Mouse (Mus musculus): ENCODE results near the gene Drd2. TPM values are rescaled to one million over a fixed set of nuclear protein-coding genes. Genes with fewer than 3 reads are reported as not detected.

Gene Drd2
- polyA plus RNA-seq, 1 experiment from 2014 or later: not detected

- 71% methylated on average over 7 of the region's 7 CpGs for WGBS
- Histone ChIP-seq H3K27me3 (ENCODE audit: insufficient read depth, low read length) (no peaks in the 10 kb centered on the region), H3K27ac (no peak within 1 kb of the TSS)
Observed at GRCm38 (mm10) chr9:49426921-49427320, 86.5 kb downstream of the Drd2 start, which contains the start of gene Ankk1. TSS of gene Ankk1 (minus strand) at chr9:49427021.

DNA sequence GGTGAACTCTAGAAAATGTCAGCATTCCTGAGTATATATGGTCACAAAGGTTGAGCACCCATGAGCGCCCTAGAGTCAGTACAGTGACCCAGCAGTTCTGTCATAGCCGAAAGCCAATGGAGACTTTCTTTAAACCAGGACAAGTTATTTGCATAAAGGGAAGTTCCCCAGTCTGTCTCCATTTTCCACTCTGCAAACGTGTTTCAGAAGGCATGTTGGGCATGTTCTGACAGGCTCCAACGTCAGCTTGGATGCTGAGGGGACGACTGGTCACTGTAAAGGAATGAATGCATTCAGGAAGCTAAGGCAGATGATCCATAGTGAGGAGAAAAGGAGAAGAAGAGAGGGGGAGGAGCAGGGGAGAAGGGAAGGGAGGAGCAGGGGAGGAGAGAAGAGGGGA is 87.1 kb downstream of the Drd2 start:
- no peak for ATAC-seq (replicated peaks; ENCODE audit: low FRiP score, low read depth)
- WGBS: 64% methylated on average over 5 of the region's 5 CpGs

More at GRCm38 (mm10) chr9:49426921-49427320, 86.5 kb downstream of the Drd2 start, which contains the start of gene Ankk1:
- TF ChIP-seq CTCF (IDR thresholded peaks at IDR 0.05; ENCODE audit: low read depth): no peak
- no peak within 1 kb of the TSS for H3K9ac ChIP-seq (ENCODE audit: low read depth, low read length)
- no peaks in the 10 kb centered on the region for H3K36me3 ChIP-seq (ENCODE audit: insufficient read depth, low read length)
- DNase-seq (ENCODE audit: low spot score): no peak
- ATAC-seq (replicated peaks; ENCODE audit: low FRiP score, low read depth): no peak
- H3K4me1 ChIP-seq (replicated peaks; ENCODE audit: insufficient read depth, low read length): no peaks in the 10 kb centered on the region
- H3K9me3 ChIP-seq (replicated peaks; ENCODE audit: low read length): no peaks in the 10 kb centered on the region
- no peak within 1 kb of the TSS for H3K4me2 ChIP-seq (ENCODE audit: low read length)
- no peak within 1 kb of the TSS for H3K4me3 ChIP-seq (replicated peaks; ENCODE audit: low read depth, low read length)

GRCm38 (mm10) chr9:49442621-49443020 is 102.2 kb downstream of the Drd2 start:
- Histone ChIP-seq H3K4me2 (ENCODE audit: low read length) (no peak overlapping the region), H3K4me1 (replicated peaks; ENCODE audit: insufficient read depth, low read length) (no peaks in the 10 kb centered on the region), H3K27me3 (ENCODE audit: insufficient read depth, low read length) (no peaks in the 10 kb centered on the region), H3K36me3 (ENCODE audit: insufficient read depth, low read length) (no peaks in the 10 kb centered on the region), H3K27ac (no peak overlapping the region), H3K9me3 (replicated peaks; ENCODE audit: low read length) (no peaks in the 10 kb centered on the region), H3K4me3 (replicated peaks; ENCODE audit: low read depth, low read length) (no peak overlapping the region), H3K9ac (ENCODE audit: low read depth, low read length) (no peak overlapping the region)
- no peak for DNase-seq (ENCODE audit: low spot score)
- ATAC-seq (replicated peaks; ENCODE audit: low FRiP score, low read depth): no peak
- TF ChIP-seq CTCF (IDR thresholded peaks at IDR 0.05; ENCODE audit: low read depth): no peak
- WGBS: 84% methylated on average over 3 of the region's 3 CpGs

More for the DNA sequence above, 87.1 kb downstream of the Drd2 start:
- DNase-seq (ENCODE audit: low spot score): no peak
- H3K9me3 ChIP-seq (replicated peaks; ENCODE audit: low read length): no peaks in the 10 kb centered on the region
- no peak for TF ChIP-seq CTCF (IDR thresholded peaks at IDR 0.05; ENCODE audit: low read depth)
- H3K27me3 ChIP-seq (ENCODE audit: insufficient read depth, low read length): no peaks in the 10 kb centered on the region
- H3K27ac ChIP-seq: no peak overlapping the region
- no peaks in the 10 kb centered on the region for H3K36me3 ChIP-seq (ENCODE audit: insufficient read depth, low read length)
- H3K4me1 ChIP-seq (replicated peaks; ENCODE audit: insufficient read depth, low read length): no peaks in the 10 kb centered on the region
- H3K4me3 ChIP-seq (replicated peaks; ENCODE audit: low read depth, low read length): no peak overlapping the region
- H3K9ac ChIP-seq (ENCODE audit: low read depth, low read length): no peak overlapping the region
- no peak overlapping the region for H3K4me2 ChIP-seq (ENCODE audit: low read length)

GRCm38 (mm10) chr9:49450491-49450890 is 110.1 kb downstream of the Drd2 start:
- Histone ChIP-seq H3K4me1 (replicated peaks; ENCODE audit: insufficient read depth, low read length) (no peaks in the 10 kb centered on the region), H3K9me3 (replicated peaks; ENCODE audit: low read length) (no peaks in the 10 kb centered on the region), H3K9ac (ENCODE audit: low read depth, low read length) (no peak overlapping the region), H3K4me3 (replicated peaks; ENCODE audit: low read depth, low read length) (no peak overlapping the region), H3K4me2 (ENCODE audit: low read length) (no peak overlapping the region), H3K27me3 (ENCODE audit: insufficient read depth, low read length) (no peaks in the 10 kb centered on the region), H3K36me3 (ENCODE audit: insufficient read depth, low read length) (no peaks in the 10 kb centered on the region), H3K27ac (no peak overlapping the region)
- 62% methylated on average over 3 of the region's 3 CpGs for WGBS
- DNase-seq (ENCODE audit: low spot score) (no peak), ATAC-seq (replicated peaks; ENCODE audit: low FRiP score, low read depth) (no peak)
- no peak for TF ChIP-seq CTCF (IDR thresholded peaks at IDR 0.05; ENCODE audit: low read depth)

DNA sequence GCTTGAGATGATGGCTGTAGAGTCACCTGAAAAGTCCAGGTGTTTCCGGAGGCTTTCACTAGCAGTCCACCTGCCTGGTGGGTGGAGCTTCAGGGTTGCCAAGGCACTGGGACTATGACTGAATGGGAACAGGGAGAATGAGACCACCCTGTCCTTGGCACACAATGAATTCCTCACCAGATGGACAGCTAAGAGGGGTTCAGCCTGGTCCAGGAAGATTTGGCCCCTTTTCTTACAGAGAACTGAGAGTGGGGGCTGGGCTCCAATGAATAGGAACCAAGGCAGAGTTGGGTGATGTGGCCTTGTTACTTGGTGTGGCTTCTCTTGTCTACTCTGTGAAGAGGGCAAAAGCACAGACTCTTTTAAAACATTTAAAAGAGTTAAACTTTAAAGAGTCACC is 112.0 kb downstream of the Drd2 start:
- Histone ChIP-seq H3K27ac (no peak overlapping the region), H3K9me3 (replicated peaks; ENCODE audit: low read length) (no peaks in the 10 kb centered on the region), H3K4me2 (ENCODE audit: low read length) (no peak overlapping the region), H3K9ac (ENCODE audit: low read depth, low read length) (no peak overlapping the region), H3K36me3 (ENCODE audit: insufficient read depth, low read length) (no peaks in the 10 kb centered on the region), H3K4me3 (replicated peaks; ENCODE audit: low read depth, low read length) (no peak overlapping the region), H3K4me1 (replicated peaks; ENCODE audit: insufficient read depth, low read length) (no peaks in the 10 kb centered on the region), H3K27me3 (ENCODE audit: insufficient read depth, low read length) (no peaks in the 10 kb centered on the region)
- DNase-seq (ENCODE audit: low spot score) (no peak), ATAC-seq (replicated peaks; ENCODE audit: low FRiP score, low read depth) (no peak)
- 96% methylated on average over 1 of the region's 1 CpGs for WGBS
- TF ChIP-seq CTCF (IDR thresholded peaks at IDR 0.05; ENCODE audit: low read depth): no peak

GRCm38 (mm10) chr9:49456136-49456535 is 115.7 kb downstream of the Drd2 start:
- Histone ChIP-seq H3K9ac (ENCODE audit: low read depth, low read length) (no peak overlapping the region), H3K36me3 (ENCODE audit: insufficient read depth, low read length) (no peaks in the 10 kb centered on the region), H3K9me3 (replicated peaks; ENCODE audit: low read length) (no peaks in the 10 kb centered on the region), H3K4me1 (replicated peaks; ENCODE audit: insufficient read depth, low read length) (no peaks in the 10 kb centered on the region), H3K4me3 (replicated peaks; ENCODE audit: low read depth, low read length) (no peak overlapping the region), H3K4me2 (ENCODE audit: low read length) (no peak overlapping the region), H3K27ac (no peak overlapping the region), H3K27me3 (ENCODE audit: insufficient read depth, low read length) (no peaks in the 10 kb centered on the region)
- ATAC-seq (replicated peaks; ENCODE audit: low FRiP score, low read depth): no peak
- DNase-seq (ENCODE audit: low spot score): no peak
- TF ChIP-seq CTCF (IDR thresholded peaks at IDR 0.05; ENCODE audit: low read depth): no peak
- WGBS: 73% methylated on average over 3 of the region's 3 CpGs

Other genes with a start within 250 kb of the Drd2 start
- not detected in 2 replicates for gene Gm4894, start 90.1 kb upstream of the Drd2 start, polyA plus RNA-seq (2015; fragmentation: Nextera tagmentation; extraction: Ambion mirVana)
- gene Ankk1, start 86.4 kb downstream of the Drd2 start, polyA plus RNA-seq (2015; fragmentation: Nextera tagmentation; extraction: Ambion mirVana): not detected in 2 replicates
- 2.6 and 3.7 TPM in 2 replicates for gene Ttc12, start 145.6 kb downstream of the Drd2 start, polyA plus RNA-seq (2015; fragmentation: Nextera tagmentation; extraction: Ambion mirVana)